Mouse (Mus musculus): ENCODE measurements around the gene Crybb3.

Crybb3 gene

DNA sequence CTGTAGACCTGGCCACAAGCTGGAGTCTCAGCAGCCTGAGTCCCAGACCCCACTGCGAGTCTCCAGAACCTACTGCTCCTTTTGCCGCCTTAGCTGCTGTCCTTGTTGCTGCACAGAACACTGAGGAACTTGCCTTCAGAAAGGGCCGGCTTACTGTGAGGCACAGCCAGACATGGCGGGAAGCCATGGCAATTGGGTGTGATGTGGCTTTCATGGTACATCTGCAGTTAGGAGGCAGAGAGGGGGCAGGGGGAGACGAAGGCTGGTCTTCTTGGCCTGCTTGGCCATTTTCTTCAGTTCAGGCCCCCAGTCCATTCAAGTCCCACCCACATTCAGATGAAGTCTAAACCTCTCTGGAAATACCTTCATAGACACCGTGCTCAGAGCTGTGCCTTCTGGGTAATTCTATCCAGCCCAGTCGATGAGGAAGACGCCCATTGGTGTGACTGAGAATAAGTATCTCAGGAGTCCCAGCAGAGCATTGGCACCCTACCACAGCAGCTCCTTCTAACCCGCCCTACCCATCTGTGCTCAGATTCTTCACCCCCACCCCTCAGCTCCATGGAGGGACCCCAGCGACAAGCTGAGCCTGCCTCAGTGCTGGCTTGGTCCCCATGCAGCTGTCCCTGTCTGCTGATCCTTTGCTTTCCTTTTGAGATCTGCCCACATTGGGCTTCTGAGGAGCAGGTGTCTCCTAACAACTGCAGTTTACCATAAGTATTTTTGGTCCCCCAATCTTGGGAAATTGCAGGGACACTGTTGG lies 35.7 kb downstream of the Crybb3 start:
- peak; percentile 39 to 73 for DNase-seq (ENCODE audit: low spot score in 2 of 2)

DNA sequence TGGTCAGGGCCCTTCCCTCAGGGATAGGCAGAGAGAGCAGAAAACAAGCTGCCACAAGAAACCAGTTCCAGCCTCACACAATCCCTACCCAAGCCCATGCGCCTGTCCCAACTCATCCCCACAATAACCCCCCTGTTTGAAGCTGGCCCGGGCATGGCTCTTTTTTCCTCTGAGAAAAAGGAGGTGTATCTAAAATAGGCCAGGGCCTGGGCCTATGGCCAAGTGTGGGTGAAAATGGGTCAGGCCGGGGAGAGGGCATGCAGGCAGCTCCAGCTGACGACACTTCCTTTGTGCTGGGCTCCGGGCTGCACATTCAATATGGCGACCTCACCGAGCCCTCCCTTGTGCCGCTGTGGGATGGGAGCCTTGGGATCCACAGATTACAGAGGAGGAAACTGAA lies 37.9 kb downstream of the Crybb3 start:
- peak; percentile 54 to 66 for DNase-seq (ENCODE audit: low spot score in 2 of 2)

DNA sequence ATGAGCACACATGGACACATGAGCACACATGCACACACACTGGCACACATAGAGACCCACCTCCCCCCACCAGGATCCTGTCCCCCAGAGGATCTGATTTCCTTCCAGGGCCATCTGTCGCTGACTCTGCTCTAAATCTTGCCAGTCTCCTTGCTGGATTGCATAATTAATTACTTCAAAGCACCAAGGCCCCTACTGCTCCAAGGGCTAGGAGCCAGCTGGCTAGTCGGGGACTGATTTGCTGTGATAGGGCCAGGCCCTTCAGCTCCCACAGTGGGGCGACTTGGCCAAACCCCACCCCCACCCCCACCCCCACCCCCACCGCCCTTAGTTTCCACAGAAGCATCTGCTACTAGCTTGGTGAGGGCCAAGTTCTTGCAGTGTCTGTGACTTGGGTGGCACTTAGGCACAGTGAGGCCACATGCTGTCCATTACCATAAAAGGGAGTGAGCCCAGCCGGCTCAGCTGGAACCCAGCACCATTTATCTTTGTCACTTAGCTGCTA lies 39.8 kb downstream of the Crybb3 start:
- peak; percentile 69 to 75 for DNase-seq (ENCODE audit: low spot score in 2 of 2)

DNA sequence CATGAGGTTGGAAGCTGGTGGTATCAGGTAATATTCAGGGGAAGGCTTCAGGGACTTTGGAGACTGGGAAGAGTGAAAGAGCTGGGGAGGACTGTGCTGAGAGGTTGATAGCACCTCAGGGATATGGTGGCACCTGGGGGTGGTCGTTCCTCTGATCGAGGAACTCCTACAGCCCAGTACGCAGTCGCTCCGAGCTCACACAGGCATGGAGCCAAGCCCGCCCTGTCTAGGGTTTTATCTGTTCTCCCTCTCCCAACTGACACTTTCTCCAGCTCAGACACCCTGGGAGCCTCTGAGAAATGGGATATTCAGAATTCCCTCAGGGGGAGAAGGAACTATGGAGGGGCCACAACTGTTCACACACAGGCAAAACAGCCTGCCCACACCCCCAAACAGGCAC lies 40.6 kb downstream of the Crybb3 start:
- DNase-seq (ENCODE audit: low spot score in 2 of 2): peak in 1 of 2 experiments; percentile 43

DNA sequence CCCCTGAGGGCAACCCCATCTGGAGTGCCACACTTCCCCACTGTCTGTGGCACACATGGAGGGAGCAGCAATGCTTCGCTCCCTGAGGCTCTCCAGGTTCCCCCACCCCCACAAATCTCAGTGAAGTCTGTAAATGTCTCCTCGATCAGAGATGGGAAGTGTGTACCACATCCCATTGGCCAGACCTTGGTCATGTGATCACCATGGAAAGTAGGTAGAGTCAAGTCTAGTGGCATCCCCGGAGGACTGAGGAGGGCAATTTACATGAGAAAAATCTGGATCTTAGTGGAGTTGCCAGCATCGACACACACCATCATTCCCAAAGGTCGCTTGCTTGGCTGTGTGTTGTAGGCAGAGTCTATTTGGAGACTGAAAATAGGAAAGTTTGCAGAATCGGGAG lies 42.8 kb downstream of the Crybb3 start:
- no peak for DNase-seq (ENCODE audit: low spot score in 2 of 2)

- no peak for DNase-seq (ENCODE audit: low spot score in 2 of 2)
Observed at GRCm38 (mm10) chr5:113035094-113036047, 46.0 kb downstream of the Crybb3 start.

DNA sequence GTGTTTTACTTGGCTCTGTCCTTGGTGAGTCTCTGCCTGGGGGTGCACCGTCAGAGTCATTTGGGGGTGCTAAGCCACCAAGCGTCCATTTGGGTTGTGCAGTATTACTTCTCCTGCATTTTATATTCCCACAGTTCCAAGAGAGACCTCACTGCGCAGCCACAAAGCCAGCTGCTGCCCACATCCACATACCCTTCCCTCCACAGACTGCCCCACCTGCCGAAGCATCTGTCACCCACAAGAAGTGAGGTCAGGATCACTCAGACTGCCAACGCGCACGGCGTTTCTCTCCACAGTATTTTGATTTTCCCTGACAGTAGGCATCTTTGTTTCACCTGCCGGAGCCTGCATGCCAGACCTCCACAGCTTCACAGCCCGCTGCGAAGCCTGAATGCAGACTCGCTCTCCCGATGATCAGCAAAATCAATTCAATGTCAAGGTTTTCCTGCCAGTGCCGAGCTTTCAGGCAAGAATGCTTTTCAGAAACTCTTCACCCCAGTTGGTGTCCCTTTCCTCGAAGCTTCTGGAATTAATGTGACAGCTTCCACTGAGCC lies 50.1 kb downstream of the Crybb3 start:
- DNase-seq (ENCODE audit: low spot score in 2 of 2): no peak

DNA sequence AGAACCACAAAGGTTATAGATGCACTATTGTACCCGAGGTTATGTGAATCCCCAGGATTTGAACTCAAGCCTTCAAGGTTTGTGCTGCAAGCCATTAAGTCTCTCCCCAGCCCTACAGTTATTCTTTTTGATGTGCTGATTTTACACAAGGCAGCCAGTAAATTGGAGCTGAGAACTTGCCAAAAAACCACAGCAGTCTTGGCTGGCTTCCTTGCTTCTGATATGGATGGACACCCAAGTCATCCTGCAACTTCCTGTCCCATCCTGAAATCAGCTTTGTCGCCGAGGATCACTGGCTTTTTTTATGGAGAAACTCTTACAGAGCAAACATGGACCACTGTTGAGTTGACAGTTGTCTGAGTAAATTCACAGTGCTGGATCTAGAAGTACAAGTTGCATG lies 51.3 kb downstream of the Crybb3 start:
- no peak for DNase-seq (ENCODE audit: low spot score in 2 of 2)

DNA sequence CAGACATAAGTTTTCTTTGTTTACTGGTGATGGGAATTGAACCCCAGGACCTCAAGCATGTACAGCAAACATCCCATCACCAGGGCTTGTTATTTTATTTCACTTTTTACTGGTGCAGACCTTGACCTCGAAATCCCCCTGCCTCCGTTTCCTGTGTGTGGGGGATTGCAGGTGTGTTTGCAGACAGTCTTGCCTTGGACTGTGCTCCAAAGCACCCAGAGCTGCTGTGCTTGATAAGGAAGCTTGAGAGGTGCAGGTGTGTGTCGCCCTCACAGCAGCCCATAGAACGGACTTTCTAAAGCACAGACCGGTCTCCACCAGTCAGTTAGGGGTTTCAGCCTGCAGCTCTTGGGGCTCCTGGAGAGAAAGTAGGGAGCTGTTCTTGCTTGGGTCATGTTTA lies 54.7 kb downstream of the Crybb3 start:
- DNase-seq (ENCODE audit: low spot score in 2 of 2): no peak
